Mouse (Mus musculus) C2C12 (cell line): ENCODE data around the gene Pisd. TPM values are rescaled to one million over a fixed set of nuclear protein-coding genes. Genes with fewer than 3 reads are reported as not detected.
"Not testable (repeated sequence)": the region's sequence is repeated elsewhere in the genome, so short reads cannot be mapped to it uniquely, and the experiment has no call there.

ENCODE experiments used
- H3K27me3 ChIP-seq: one replicate; pipeline ENCODE4 v1.6.1; 2011; ENCODE audit not compliant: control insufficient read depth, insufficient read depth, insufficient read length
- H3K36me3 ChIP-seq: one replicate; pipeline ENCODE4 v1.6.1; 2011; ENCODE audit not compliant: control insufficient read depth, insufficient read depth
- H3K4me3 ChIP-seq: one replicate; pipeline ENCODE4 v1.5.1; 2011; ENCODE audit warnings: mild to moderate bottlenecking, control low read depth; ENCODE audit not compliant: poor library complexity, insufficient read depth, severe bottlenecking
- H3K79me2 ChIP-seq: one replicate; pipeline ENCODE4 v1.6.1; 2011; ENCODE audit not compliant: control insufficient read depth, insufficient read depth
- H3K79me3 ChIP-seq: one replicate; pipeline ENCODE4 v1.6.1; 2011; ENCODE audit warnings: low read depth, control low read depth
- H3ac ChIP-seq: one replicate; pipeline ENCODE3; 2011; ENCODE audit warnings: low read depth; ENCODE audit not compliant: control insufficient read depth, insufficient read length
- CEBPB ChIP-seq: IDR thresholded peaks from one replicate; pipeline ENCODE4 v1.6.1; 2011; ENCODE audit warnings: low read depth, mild to moderate bottlenecking, control low read depth, moderate library complexity
- CTCF ChIP-seq: IDR thresholded peaks from one replicate; pipeline ENCODE4 v1.5.1; 2011; ENCODE audit not compliant: control insufficient read depth, insufficient read depth, insufficient read length
- FOSL1 ChIP-seq: IDR thresholded peaks from one replicate; pipeline ENCODE4 v1.8.0; 2011; ENCODE audit warnings: mild to moderate bottlenecking, low read length; ENCODE audit not compliant: poor library complexity, insufficient read depth, severe bottlenecking
- MAX ChIP-seq: IDR thresholded peaks from one replicate; pipeline ENCODE4 v1.6.1; 2011; ENCODE audit warnings: mild to moderate bottlenecking, control low read depth
- MYOD1 ChIP-seq: IDR thresholded peaks from one replicate; pipeline ENCODE4 v1.6.1; 2011; ENCODE audit warnings: low read depth; ENCODE audit not compliant: control insufficient read depth, insufficient read length
- MYOG ChIP-seq: IDR thresholded peaks from one replicate; pipeline ENCODE4 v1.6.1; 2011; ENCODE audit not compliant: control insufficient read depth, insufficient read length; ENCODE audit errors: extremely low read depth
- USF1 ChIP-seq: IDR thresholded peaks from one replicate; pipeline ENCODE4 v1.6.1; 2011; ENCODE audit warnings: low read depth, mild to moderate bottlenecking, control low read depth, moderate library complexity
- long read RNA-seq, 2 experiments: library from polyadenylated mRNA; unstranded; transcript quantifications; one replicate each; pipeline ENCODE4 v2.0.0; 2019 to 2020
- polyA plus RNA-seq: library from polyadenylated mRNA; unstranded; fragments of >200 nt; fragmentation: generic; extraction: Trizol; gene quantifications from one replicate; pipeline ENCODE4 v1.2.1, GENCODE M21; 2012; ENCODE audit warnings: missing spikeins

Gene Pisd
- polyA plus RNA-seq, result 39.9 TPM
- long read RNA-seq, experiment 1, transcript Pisd-201 (8 exons, 2,183 nt), result major isoform, 28 of 45 reads
- long read RNA-seq, experiment 1, partial matches to known transcripts, result 3 of 45 reads
- long read RNA-seq, experiment 1, other reads (novel, unspliced or antisense), result 12 of 45 reads
- long read RNA-seq, experiment 2, transcript Pisd-203 (9 exons, 2,491 nt), result minor isoform, 35 of 255 reads
- long read RNA-seq, experiment 2, transcript Pisd-201 (8 exons, 2,183 nt), result major isoform, 107 of 255 reads
- long read RNA-seq, experiment 2, partial matches to known transcripts, result 5 of 255 reads
- long read RNA-seq, experiment 2, other reads (novel, unspliced or antisense), result 108 of 255 reads

GRCm38 (mm10) chr5:32785313-32785915 lies at the start of gene Pisd:
Pisd (minus strand) TSS chr5:32785646.
- H3K4me3 ChIP-seq, result peak within 1 kb of the TSS; percentile 56
- H3K79me2 ChIP-seq, result no peaks in the 10 kb centered on the region
- TF ChIP-seq MYOD1 (no peak), USF1 (no peak), FOSL1 (no peak), MYOG (no peak), CEBPB (no peak), CTCF (peak; percentile 19), MAX (peak; percentile 17)

GRCm38 (mm10) chr5:32834497-32834896 lies 49.1 kb upstream of the Pisd start:
- H3K36me3 ChIP-seq, result peaks cover 57% of the 10 kb centered on the region
- H3ac ChIP-seq, result no peak overlapping the region
- TF ChIP-seq CEBPB (no peak), MYOD1 (no peak), MYOG (no peak), MAX (no peak), CTCF (no peak), USF1 (no peak), FOSL1 (no peak)
- H3K4me3 ChIP-seq, result no peak overlapping the region
- H3K27me3 ChIP-seq, result no peaks in the 10 kb centered on the region
- H3K79me2 ChIP-seq, result no peaks in the 10 kb centered on the region
- no peaks in the 10 kb centered on the region for H3K79me3 ChIP-seq

More at GRCm38 (mm10) chr5:32785313-32785915, at the start of gene Pisd:
- no peaks in the 10 kb centered on the region for H3K27me3 ChIP-seq
- H3K36me3 ChIP-seq, result peaks cover 7% of the 10 kb centered on the region
- no peaks in the 10 kb centered on the region for H3K79me3 ChIP-seq
- peak within 1 kb of the TSS; percentile 72 for H3ac ChIP-seq

GRCm38 (mm10) chr5:32830054-32830453 lies 44.6 kb upstream of the Pisd start:
- no peaks in the 10 kb centered on the region for H3K27me3 ChIP-seq
- no peak for TF ChIP-seq MYOD1
- no peak for TF ChIP-seq CEBPB
- no peak for TF ChIP-seq FOSL1
- TF ChIP-seq CTCF, result no peak
- no peak for TF ChIP-seq USF1
- TF ChIP-seq MYOG, result no peak
- TF ChIP-seq MAX, result no peak
- H3K79me3 ChIP-seq, result no peaks in the 10 kb centered on the region
- H3K36me3 ChIP-seq, result peaks cover 56% of the 10 kb centered on the region
- H3ac ChIP-seq, result no peak overlapping the region
- no peaks in the 10 kb centered on the region for H3K79me2 ChIP-seq
- H3K4me3 ChIP-seq, result no peak overlapping the region

DNA sequence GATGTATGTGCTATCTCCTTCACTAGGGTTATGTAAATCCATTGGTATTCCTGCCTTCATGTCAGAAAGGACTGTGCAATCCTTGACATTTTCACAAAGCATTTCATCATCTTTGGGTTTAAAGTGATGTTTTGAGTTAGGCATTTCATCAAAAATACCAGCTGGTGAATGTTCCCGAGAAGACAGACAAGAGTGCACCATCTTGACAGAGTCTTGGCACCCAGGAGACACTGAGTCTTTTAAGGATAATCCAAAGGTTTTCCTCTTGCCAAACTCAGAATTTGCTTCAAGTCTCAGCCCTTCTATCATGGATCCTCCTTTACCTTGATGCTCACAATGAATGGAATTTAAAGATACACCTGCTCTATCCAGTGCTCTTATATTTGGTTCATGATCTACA lies 43.3 kb upstream of the Pisd start:
- H3K79me3 ChIP-seq, result not testable (repeated sequence)
- peaks cover 53% of the 10 kb centered on the region for H3K36me3 ChIP-seq

GRCm38 (mm10) chr5:32827009-32827408 lies 41.6 kb upstream of the Pisd start, which contains the start of gene Gm20671:
Gm20671 (minus strand) TSS chr5:32827109.
- Histone ChIP-seq H3ac (no peak within 1 kb of the TSS), H3K4me3 (no peak within 1 kb of the TSS), H3K27me3 (no peaks in the 10 kb centered on the region), H3K79me3 (peaks cover 1% of the 10 kb centered on the region), H3K36me3 (peaks cover 41% of the 10 kb centered on the region), H3K79me2 (no peaks in the 10 kb centered on the region)
- TF ChIP-seq USF1 (no peak), MAX (no peak), CEBPB (no peak), MYOG (no peak), MYOD1 (no peak), FOSL1 (no peak), CTCF (no peak)

More for the DNA sequence above, 43.3 kb upstream of the Pisd start:
- H3K4me3 ChIP-seq, H3K79me2 ChIP-seq, H3K27me3 ChIP-seq, H3ac ChIP-seq: not testable (repeated sequence)

- no peaks in the 10 kb centered on the region for H3K27me3 ChIP-seq
- no peak for TF ChIP-seq MAX
- TF ChIP-seq CTCF, result no peak
- no peak for TF ChIP-seq MYOG
- TF ChIP-seq USF1, result no peak
- TF ChIP-seq FOSL1, result no peak
- no peak for TF ChIP-seq CEBPB
- TF ChIP-seq MYOD1, result no peak
- H3K4me3 ChIP-seq, result no peak overlapping the region
- H3ac ChIP-seq, result no peak overlapping the region
- peaks cover 43% of the 10 kb centered on the region for H3K36me3 ChIP-seq
- no peaks in the 10 kb centered on the region for H3K79me2 ChIP-seq
- H3K79me3 ChIP-seq, result peaks cover 1% of the 10 kb centered on the region
Observed at GRCm38 (mm10) chr5:32820471-32820870, 35.0 kb upstream of the Pisd start.
